Mouse (Mus musculus) E14TG2a.4 (cell line): Measurements from ENCODE around the gene Vps13d.

Source experiments
- H3K27me3 ChIP-seq: 2 replicates; pipeline ENCODE4 v1.6.1; 2014; ENCODE audit warnings: low read length, control low read depth; ENCODE audit not compliant: insufficient read depth
- H3K36me3 ChIP-seq: 2 replicates; pipeline ENCODE4 v1.6.1; 2014; ENCODE audit warnings: low read length, control low read depth; ENCODE audit not compliant: insufficient read depth
- H3K4me1 ChIP-seq: replicated peaks from 2 replicates; pipeline ENCODE4 v1.6.1; 2014; ENCODE audit warnings: low read depth, low read length, control low read depth
- H3K4me3 ChIP-seq: replicated peaks from 2 replicates; pipeline ENCODE4 v1.5.1; 2014; ENCODE audit warnings: mild to moderate bottlenecking, low read length
- H3K9me3 ChIP-seq: 2 replicates; pipeline ENCODE4 v1.6.1; 2014; ENCODE audit warnings: low read length, control low read depth
- CTCF ChIP-seq: conservative IDR thresholded peaks from 2 replicates; pipeline ENCODE4 v1.5.1; 2014; ENCODE audit warnings: low read length
- NANOG ChIP-seq: IDR thresholded peaks from 2 replicates; pipeline ENCODE4 v1.6.1; 2014; ENCODE audit warnings: borderline replicate concordance, low read length, mixed read lengths
- POU5F1 ChIP-seq: IDR thresholded peaks from 2 replicates; pipeline ENCODE4 v1.6.1; 2014; ENCODE audit warnings: low read length, borderline replicate concordance

Vps13d gene

GRCm38 (mm10) chr4:145051209-145051969 lies 143.4 kb downstream of the Vps13d start:
- H3K36me3 ChIP-seq, result peaks cover 70% of the 10 kb centered on the region
- no peaks in the 10 kb centered on the region for H3K4me1 ChIP-seq
- H3K4me3 ChIP-seq, result no peak overlapping the region
- no peak for TF ChIP-seq POU5F1
- TF ChIP-seq CTCF, result no peak
- no peak for TF ChIP-seq NANOG
- H3K9me3 ChIP-seq, result no peaks in the 10 kb centered on the region
- H3K27me3 ChIP-seq, result no peaks in the 10 kb centered on the region

DNA sequence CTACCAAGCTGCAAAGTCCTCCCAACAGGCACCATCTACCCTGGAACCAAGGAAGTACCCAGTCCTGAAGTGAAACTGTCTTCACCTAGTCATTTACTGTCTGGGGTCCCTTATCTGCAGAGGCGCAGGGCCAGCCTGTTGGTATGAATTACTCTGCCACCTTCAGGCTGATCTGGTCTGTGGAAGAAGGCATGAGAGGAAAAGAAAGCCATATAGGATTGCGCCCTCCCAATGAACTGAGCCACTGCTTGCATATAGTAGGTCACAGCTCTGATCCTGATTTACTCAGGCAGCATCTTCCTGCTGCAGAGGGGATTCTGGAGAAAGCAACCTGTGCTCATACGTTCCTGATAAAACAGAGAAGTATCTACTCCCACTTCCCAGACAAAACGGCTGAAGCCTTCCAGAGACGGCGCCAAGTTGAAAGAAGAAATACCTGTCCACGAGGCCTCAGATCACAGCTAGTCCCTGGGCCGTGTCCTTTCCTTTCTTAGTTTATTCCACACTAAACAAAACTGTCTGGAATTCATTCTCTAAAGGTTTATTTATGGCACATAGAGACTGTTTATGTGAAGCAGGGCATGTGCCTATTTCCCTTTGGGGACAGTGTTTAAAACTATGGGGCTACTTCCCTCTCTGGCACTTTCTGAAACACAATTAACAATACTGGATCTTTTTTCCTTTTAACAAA lies 144.1 kb downstream of the Vps13d start:
- Histone ChIP-seq H3K4me1 (no peaks in the 10 kb centered on the region), H3K27me3 (no peaks in the 10 kb centered on the region), H3K4me3 (no peak overlapping the region), H3K36me3 (peaks cover 65% of the 10 kb centered on the region), H3K9me3 (no peaks in the 10 kb centered on the region)
- TF ChIP-seq POU5F1, result no peak
- no peak for TF ChIP-seq NANOG
- TF ChIP-seq CTCF, result no peak

DNA sequence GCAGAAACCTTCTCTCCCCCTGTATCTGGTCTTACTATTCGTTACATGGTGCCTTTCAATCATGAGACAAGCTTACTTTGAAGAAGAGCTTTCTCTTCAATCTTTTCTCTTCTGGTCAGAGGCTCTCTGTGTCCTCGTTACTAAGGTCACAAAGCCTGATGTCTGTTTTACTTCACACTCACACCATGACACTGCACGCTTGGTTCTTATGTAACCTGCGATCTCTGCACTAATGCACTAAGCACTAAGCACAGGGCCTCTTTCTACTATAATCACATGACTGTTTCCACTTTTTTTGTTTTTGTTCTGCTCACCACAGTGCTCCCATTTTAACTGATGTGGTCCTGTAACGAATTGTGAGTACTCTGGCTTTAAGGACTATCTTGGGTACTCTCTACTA lies 146.8 kb downstream of the Vps13d start:
- Histone ChIP-seq H3K4me3 (no peak overlapping the region), H3K4me1 (no peaks in the 10 kb centered on the region), H3K36me3 (peaks cover 65% of the 10 kb centered on the region), H3K27me3 (no peaks in the 10 kb centered on the region), H3K9me3 (no peaks in the 10 kb centered on the region)
- TF ChIP-seq NANOG (no peak), CTCF (no peak), POU5F1 (no peak)

GRCm38 (mm10) chr4:145046032-145046401 lies 148.8 kb downstream of the Vps13d start:
- Histone ChIP-seq H3K4me1 (no peaks in the 10 kb centered on the region), H3K4me3 (no peak overlapping the region), H3K36me3 (peaks cover 67% of the 10 kb centered on the region), H3K27me3 (no peaks in the 10 kb centered on the region), H3K9me3 (no peaks in the 10 kb centered on the region)
- TF ChIP-seq POU5F1 (no peak), NANOG (no peak), CTCF (no peak)

DNA sequence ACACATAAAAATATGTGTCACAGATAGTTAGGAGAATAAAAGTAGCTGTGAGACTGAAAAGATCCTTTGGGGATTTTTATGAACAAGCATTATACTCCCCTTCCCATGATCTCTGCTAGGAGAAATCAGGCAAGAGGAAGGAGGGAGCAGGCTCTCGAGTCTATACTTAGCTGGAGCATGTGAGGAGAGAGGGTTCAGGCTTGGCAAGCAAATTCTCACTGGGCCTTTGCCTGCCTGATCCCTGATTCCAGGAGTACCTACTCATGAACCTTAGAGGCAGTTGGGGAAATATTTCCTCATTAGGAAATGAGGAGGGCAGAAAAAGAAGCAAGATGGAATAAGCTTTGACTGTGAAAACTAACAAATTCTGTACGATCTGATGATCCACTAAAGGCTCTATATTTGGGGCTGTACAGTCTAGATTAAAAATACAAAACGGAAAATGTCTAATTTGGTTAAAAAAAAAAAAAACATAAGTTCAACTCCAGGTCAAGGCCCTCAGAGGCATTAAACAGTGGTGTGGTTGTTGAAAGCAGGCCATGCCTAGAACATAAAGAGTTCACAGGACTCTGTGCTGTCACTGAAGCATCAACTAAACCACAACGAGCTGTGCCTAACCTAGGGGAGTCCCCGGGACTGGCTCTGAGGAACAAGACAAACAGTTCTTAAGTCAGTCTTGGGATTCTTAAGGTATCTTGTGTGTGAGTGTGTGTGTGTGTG lies 149.3 kb downstream of the Vps13d start:
- no peaks in the 10 kb centered on the region for H3K27me3 ChIP-seq
- TF ChIP-seq NANOG (no peak), POU5F1 (no peak), CTCF (no peak)

GRCm38 (mm10) chr4:145041223-145041870 lies 153.5 kb downstream of the Vps13d start:
- TF ChIP-seq CTCF (no peak), POU5F1 (no peak), NANOG (no peak)
- no peak overlapping the region for H3K4me3 ChIP-seq
- no peaks in the 10 kb centered on the region for H3K27me3 ChIP-seq
- H3K4me1 ChIP-seq, result no peaks in the 10 kb centered on the region
- peaks cover 63% of the 10 kb centered on the region for H3K36me3 ChIP-seq
- no peaks in the 10 kb centered on the region for H3K9me3 ChIP-seq

More for the DNA sequence above, 149.3 kb downstream of the Vps13d start:
- Histone ChIP-seq H3K4me1 (no peaks in the 10 kb centered on the region), H3K36me3 (peaks cover 67% of the 10 kb centered on the region), H3K4me3 (no peak overlapping the region), H3K9me3 (no peaks in the 10 kb centered on the region)

GRCm38 (mm10) chr4:145037631-145038416 lies 157.0 kb downstream of the Vps13d start:
- no peak overlapping the region for H3K4me3 ChIP-seq
- no peaks in the 10 kb centered on the region for H3K9me3 ChIP-seq
- no peaks in the 10 kb centered on the region for H3K27me3 ChIP-seq
- TF ChIP-seq NANOG (no peak), CTCF (no peak), POU5F1 (no peak)
- H3K4me1 ChIP-seq, result peaks cover 24% of the 10 kb centered on the region
- peaks cover 40% of the 10 kb centered on the region for H3K36me3 ChIP-seq

- TF ChIP-seq CTCF (no peak), NANOG (no peak), POU5F1 (no peak)
- peaks cover 24% of the 10 kb centered on the region for H3K4me1 ChIP-seq
- peaks cover 31% of the 10 kb centered on the region for H3K36me3 ChIP-seq
- no peaks in the 10 kb centered on the region for H3K9me3 ChIP-seq
- no peaks in the 10 kb centered on the region for H3K27me3 ChIP-seq
- no peak overlapping the region for H3K4me3 ChIP-seq
Observed at GRCm38 (mm10) chr4:145037006-145037405, 157.8 kb downstream of the Vps13d start.
